Mouse (Mus musculus) thymus, postnatal 10 days (tissue): ENCODE data around the gene Dlg1.

Experiments used
- DNase-seq, 2 experiments: peaks; one replicate each; pipeline ENCODE4 v3.0.0; 2021; ENCODE audit warnings: low spot score in 2 of 2

Dlg1 gene

GRCm38 (mm10) chr16:31844246-31844645 lies 181.0 kb downstream of the Dlg1 start:
- no peak for DNase-seq

- no peak for DNase-seq
Observed at GRCm38 (mm10) chr16:31846763-31847162, 183.5 kb downstream of the Dlg1 start.

GRCm38 (mm10) chr16:31863920-31864319 lies 200.7 kb downstream of the Dlg1 start:
- no peak for DNase-seq

- DNase-seq = no peak
Observed at GRCm38 (mm10) chr16:31865242-31865641, 202.0 kb downstream of the Dlg1 start.

GRCm38 (mm10) chr16:31866911-31867310 lies 203.7 kb downstream of the Dlg1 start:
- no peak for DNase-seq

GRCm38 (mm10) chr16:31867736-31868135 lies 204.5 kb downstream of the Dlg1 start:
- no peak for DNase-seq

GRCm38 (mm10) chr16:31873721-31874120 lies 210.5 kb downstream of the Dlg1 start:
- no peak for DNase-seq

- DNase-seq = no peak
Observed at GRCm38 (mm10) chr16:31875391-31875790, 212.1 kb downstream of the Dlg1 start.

- DNase-seq = no peak
Observed at GRCm38 (mm10) chr16:31876386-31876785, 213.1 kb downstream of the Dlg1 start.

- DNase-seq = no peak
Observed at GRCm38 (mm10) chr16:31878052-31878451, 214.8 kb downstream of the Dlg1 start.

GRCm38 (mm10) chr16:31878573-31879257 lies 215.5 kb downstream of the Dlg1 start, which contains the start of gene Meltf:
Gene Meltf (plus strand): TSS chr16:31878810.
- peak in 1 of 2 experiments; percentile 63 for DNase-seq

GRCm38 (mm10) chr16:31880146-31880840 lies 217.1 kb downstream of the Dlg1 start:
- no peak for DNase-seq

- no peak for DNase-seq
Observed at GRCm38 (mm10) chr16:31882381-31882908, 219.2 kb downstream of the Dlg1 start.

- no peak for DNase-seq
Observed at GRCm38 (mm10) chr16:31883302-31883701, 220.1 kb downstream of the Dlg1 start.

- no peak for DNase-seq
Observed at GRCm38 (mm10) chr16:31883902-31884301, 220.7 kb downstream of the Dlg1 start.

GRCm38 (mm10) chr16:31890907-31891306 lies 227.7 kb downstream of the Dlg1 start:
- no peak for DNase-seq

- DNase-seq = no peak
Observed at GRCm38 (mm10) chr16:31893396-31894141, 230.3 kb downstream of the Dlg1 start.

GRCm38 (mm10) chr16:31896971-31897774 lies 233.9 kb downstream of the Dlg1 start:
- no peak for DNase-seq

- DNase-seq = no peak
Observed at GRCm38 (mm10) chr16:31898546-31899326, 235.5 kb downstream of the Dlg1 start.

- DNase-seq = no peak
Observed at GRCm38 (mm10) chr16:31901886-31902285, 238.6 kb downstream of the Dlg1 start.

GRCm38 (mm10) chr16:31903239-31903638 lies 240.0 kb downstream of the Dlg1 start:
- no peak for DNase-seq
